Mouse (Mus musculus) heart, embryonic 13.5 days (tissue): ENCODE measurements at regions not wholly inside any gene's neighbourhood (a gene's known extent, or its start where the extent isn't known, plus 50 kb on each side); places are given as distances from the start of the nearest gene placed in this dataset.
A peak's percentile ranks its signal among the peaks of the same experiment; 100 is the strongest.
"Not testable (repeated sequence)": the region's sequence is repeated elsewhere in the genome, so short reads cannot be mapped to it uniquely, and the experiment has no call there.

Experiments
- ATAC-seq: fragments of 200-750 bp; cut with Nextera tagmentation; 2 replicates; pipeline ENCODE4 v1.8.0; 2017; ENCODE audit warnings: moderate TSS enrichment; ENCODE audit not compliant: insufficient number of reproducible peaks, low FRiP score, low TSS enrichment; ENCODE audit errors: extremely low read depth
- H3K27ac ChIP-seq: fragments of 300-500 bp; sonication (generic); replicated peaks from 2 replicates; pipeline ENCODE4 v1.5.1; 2015; ENCODE audit warnings: moderate library complexity, mild to moderate bottlenecking, inconsistent platforms
- H3K27me3 ChIP-seq: fragments of 300-500 bp; sonication (generic); replicated peaks from 2 replicates; pipeline ENCODE4 v1.6.1; 2015; ENCODE audit warnings: mild to moderate bottlenecking, inconsistent platforms
- H3K36me3 ChIP-seq: fragments of 300-500 bp; sonication (generic); 2 replicates; pipeline ENCODE4 v1.6.1; 2015; ENCODE audit warnings: mild to moderate bottlenecking, inconsistent platforms
- H3K4me1 ChIP-seq: fragments of 300-500 bp; sonication (generic); 2 replicates; pipeline ENCODE4 v1.6.1; 2015; ENCODE audit warnings: inconsistent platforms
- H3K4me2 ChIP-seq: fragments of 300-500 bp; sonication (generic); 2 replicates; pipeline ENCODE4 v1.6.1; 2015; ENCODE audit warnings: inconsistent platforms, mild to moderate bottlenecking, moderate library complexity
- H3K4me3 ChIP-seq: fragments of 300-500 bp; sonication (generic); 2 replicates; pipeline ENCODE4 v1.5.1; 2015; ENCODE audit warnings: moderate library complexity, mild to moderate bottlenecking, inconsistent platforms
- H3K9ac ChIP-seq: fragments of 300-500 bp; sonication (generic); 2 replicates; pipeline ENCODE4 v1.6.1; 2015; ENCODE audit warnings: inconsistent platforms, mild to moderate bottlenecking, moderate library complexity
- H3K9me3 ChIP-seq: fragments of 300-500 bp; sonication (generic); 2 replicates; pipeline ENCODE4 v1.6.1; 2016; ENCODE audit warnings: inconsistent platforms
- WGBS: fragments of 180-500 bp; shearing (Covaris S2); methylation state at CpG from one replicate; pipeline ENCODE4 v1.1.7; 2015; ENCODE audit warnings: mixed read lengths; 5-methylcytosine and 5-hydroxymethylcytosine counted together

DNA sequence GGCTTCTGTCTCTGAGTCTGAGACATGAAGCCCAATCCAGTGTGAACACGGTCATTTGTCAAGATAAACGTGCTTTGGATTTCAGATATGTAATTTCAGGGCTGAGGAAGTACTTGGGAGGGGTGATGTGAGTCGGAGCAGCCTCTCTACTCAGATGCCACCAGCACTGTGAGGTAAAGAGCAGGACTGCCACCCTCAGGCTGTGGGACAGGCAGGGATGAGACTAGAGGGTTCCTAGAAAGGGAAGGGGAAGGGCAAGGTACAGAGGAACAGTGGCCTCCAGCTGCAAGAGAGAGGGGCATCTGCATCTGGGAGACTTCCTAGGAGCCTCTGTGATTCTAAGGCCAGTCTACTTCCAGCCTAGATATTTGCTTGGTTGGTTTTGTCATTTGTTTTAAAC is 78.7 kb upstream of the Csrp2 start:
- no peak overlapping the region for H3K4me3 ChIP-seq
- H3K9ac ChIP-seq, result no peak overlapping the region
- ATAC-seq, result peak; percentile 37; the same call in 1 of the 2 replicates
- H3K4me2 ChIP-seq, result no peak overlapping the region
- no peak overlapping the region for H3K27ac ChIP-seq
- H3K9me3 ChIP-seq, result no peaks in the 10 kb centered on the region; the same call in 1 of the 2 replicates
- 7% methylated on average over 3 of the region's 3 CpGs for WGBS
- H3K4me1 ChIP-seq, result 0 out of 2 replicates have a peak, but pooled peaks cover 4% of the 10 kb centered on the region
- H3K36me3 ChIP-seq, result no peaks in the 10 kb centered on the region
- H3K27me3 ChIP-seq, result no peaks in the 10 kb centered on the region

DNA sequence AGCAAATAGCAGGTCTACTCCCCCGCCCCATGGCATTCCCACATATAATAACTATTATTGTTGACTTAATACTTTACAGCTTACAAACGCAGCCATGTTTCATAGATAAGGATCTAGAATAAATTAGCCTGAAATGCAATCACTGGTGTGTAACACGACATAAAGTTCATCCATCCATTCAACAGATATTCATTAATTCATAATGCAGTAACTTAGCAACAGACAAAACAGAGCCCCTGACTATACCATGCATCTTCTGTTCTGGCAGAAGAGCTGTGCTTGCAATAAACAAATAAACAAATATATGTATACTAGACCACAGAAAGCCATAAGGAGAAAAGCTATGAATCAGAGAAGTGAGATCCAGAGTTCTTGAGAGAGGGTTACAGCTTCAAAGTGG is 77.9 kb upstream of the Csrp2 start:
- Histone ChIP-seq H3K9me3 (no peaks in the 10 kb centered on the region; the same call in 1 of the 2 replicates), H3K4me1 (0 out of 2 replicates have a peak, but pooled peaks cover 4% of the 10 kb centered on the region), H3K36me3 (no peaks in the 10 kb centered on the region), H3K4me3 (no peak overlapping the region), H3K27ac (no peak overlapping the region), H3K9ac (no peak overlapping the region), H3K4me2 (no peak overlapping the region), H3K27me3 (no peaks in the 10 kb centered on the region)
- 69% methylated on average over 3 of the region's 3 CpGs for WGBS
- ATAC-seq, result no peak

DNA sequence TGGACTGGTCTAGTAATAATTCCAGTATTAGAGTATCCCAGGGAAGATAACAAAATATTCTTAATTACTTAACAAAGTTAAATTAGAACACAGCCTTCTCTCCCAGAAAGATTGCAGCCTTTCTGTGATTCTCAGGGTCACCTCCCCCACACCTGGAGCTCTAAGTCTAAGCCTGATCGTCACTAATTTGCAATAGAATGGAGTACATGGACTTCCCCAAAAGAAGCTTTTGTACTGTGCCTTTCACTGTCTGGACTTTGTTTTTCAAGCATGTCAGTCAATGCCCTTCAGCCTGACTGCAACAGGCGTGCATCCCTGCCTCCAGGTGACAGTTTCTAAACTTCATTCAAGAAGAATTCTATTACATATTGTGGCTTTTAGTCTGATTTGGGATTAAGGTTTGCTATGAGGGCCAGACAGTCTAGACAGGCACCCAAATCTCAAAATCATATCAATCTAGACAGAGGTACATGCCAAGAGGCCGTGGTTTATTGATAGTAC is 64.9 kb upstream of the Csrp2 start:
- H3K4me3 ChIP-seq, H3K9me3 ChIP-seq, H3K36me3 ChIP-seq, H3K27ac ChIP-seq, H3K4me1 ChIP-seq, H3K9ac ChIP-seq, ATAC-seq, H3K4me2 ChIP-seq, H3K27me3 ChIP-seq: not testable (repeated sequence)
- 70% methylated on average over 3 of the region's 3 CpGs for WGBS

DNA sequence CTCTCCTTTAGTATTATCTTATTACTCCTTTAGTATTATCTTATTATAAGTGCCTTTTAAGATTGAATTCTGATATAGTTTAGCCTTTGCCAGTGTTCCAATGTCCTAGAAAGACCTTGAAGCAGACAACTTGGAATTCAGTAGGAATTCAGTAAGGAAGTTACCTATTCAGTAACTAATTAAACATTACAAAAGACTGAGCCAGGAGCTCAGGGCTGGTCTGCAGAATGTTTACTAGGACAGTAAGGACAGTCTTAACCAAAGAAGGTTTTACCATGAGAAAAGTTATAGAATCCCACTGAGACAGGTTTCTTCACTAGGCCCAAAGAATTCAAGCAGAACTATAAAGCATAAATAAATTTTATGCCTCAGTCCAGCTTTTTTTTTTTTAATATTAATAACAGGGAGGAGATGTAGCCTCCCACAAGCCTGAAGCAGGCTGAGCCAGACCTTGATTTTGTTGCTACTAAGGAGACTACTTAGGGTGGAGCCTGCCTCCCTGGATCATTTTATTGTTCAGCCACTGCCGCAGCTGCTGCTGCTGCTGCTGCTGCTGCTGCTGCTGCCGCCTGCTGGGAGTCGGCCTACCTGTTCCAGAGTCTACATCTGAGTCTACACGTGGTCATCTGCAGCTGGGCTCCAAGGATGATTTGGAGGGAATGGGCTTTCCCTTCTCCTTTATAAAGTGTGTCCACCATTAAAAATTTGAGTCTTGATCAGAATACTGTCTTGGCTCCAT is 63.8 kb upstream of the Csrp2 start:
- not testable (repeated sequence) for H3K4me3 ChIP-seq, H3K27ac ChIP-seq, ATAC-seq, H3K9ac ChIP-seq, H3K4me1 ChIP-seq, H3K4me2 ChIP-seq, H3K9me3 ChIP-seq, H3K36me3 ChIP-seq, H3K27me3 ChIP-seq
- 54% methylated on average over 4 of the region's 4 CpGs for WGBS

DNA sequence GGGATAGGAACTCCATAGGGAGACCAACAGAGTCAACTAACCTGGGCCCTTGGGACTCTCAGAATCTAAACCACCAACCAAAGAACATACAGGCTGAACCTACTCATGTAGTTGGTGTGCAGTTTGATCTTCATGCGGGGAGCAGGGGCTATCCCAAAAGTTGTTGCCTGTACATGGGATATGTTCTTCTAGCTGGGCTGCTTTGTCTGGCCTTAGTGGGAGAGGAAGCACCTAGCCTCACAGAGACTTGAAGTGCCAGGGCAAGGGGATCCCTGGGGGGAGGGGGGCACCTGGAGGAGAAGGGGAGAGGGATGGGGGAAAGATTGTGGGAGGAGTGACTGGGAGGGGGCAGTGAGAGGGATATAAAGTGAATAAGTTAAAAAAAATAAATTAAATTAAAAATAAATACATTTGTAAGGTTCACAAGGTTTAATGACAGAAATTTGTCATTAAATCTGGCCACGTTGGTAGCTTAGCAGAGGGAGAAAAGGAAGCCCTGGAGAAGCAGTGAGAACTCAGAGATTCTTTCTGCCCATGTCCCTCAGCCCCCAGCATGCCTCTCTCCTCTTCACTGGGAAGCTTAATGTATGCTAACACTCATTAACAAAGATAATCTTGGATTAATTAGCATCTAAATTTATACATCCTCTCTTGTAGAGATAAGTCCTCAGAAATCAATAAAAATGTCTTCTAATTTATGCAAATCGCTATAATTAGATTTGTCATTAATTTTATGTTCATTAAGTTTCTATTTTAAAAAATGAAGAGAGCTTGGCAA is 62.1 kb upstream of the Csrp2 start:
- H3K4me2 ChIP-seq, result no peak overlapping the region
- no peak overlapping the region for H3K27ac ChIP-seq
- H3K9me3 ChIP-seq, result no peaks in the 10 kb centered on the region
- 72% methylated on average over 3 of the region's 3 CpGs for WGBS
- H3K36me3 ChIP-seq, result no peaks in the 10 kb centered on the region
- no peak for ATAC-seq
- no peaks in the 10 kb centered on the region for H3K27me3 ChIP-seq
- H3K4me1 ChIP-seq, result peaks cover 3% of the 10 kb centered on the region; the same call in 1 of the 2 replicates
- H3K9ac ChIP-seq, result no peak overlapping the region
- H3K4me3 ChIP-seq, result no peak overlapping the region

DNA sequence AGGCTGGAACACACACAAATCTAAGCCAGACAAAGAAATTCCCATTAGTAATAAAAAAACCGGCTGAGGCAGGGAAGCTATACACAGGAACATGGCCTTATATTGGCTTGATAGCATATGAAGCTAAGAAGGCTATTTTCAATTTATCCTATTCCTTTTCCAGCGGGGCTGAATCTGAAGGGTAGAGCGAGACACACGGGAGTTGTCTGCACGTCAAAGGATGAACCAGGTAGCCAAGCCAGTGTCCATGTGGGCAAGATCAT is 61.6 kb upstream of the Csrp2 start:
- H3K27ac ChIP-seq, result no peak overlapping the region
- ATAC-seq, result no peak
- no peaks in the 10 kb centered on the region for H3K9me3 ChIP-seq
- no peaks in the 10 kb centered on the region for H3K36me3 ChIP-seq
- H3K9ac ChIP-seq, result no peak overlapping the region
- peaks cover 3% of the 10 kb centered on the region; the same call in 1 of the 2 replicates for H3K4me1 ChIP-seq
- no peak overlapping the region for H3K4me2 ChIP-seq
- no peak overlapping the region for H3K4me3 ChIP-seq
- WGBS, result 79% methylated on average over 5 of the region's 5 CpGs
- H3K27me3 ChIP-seq, result no peaks in the 10 kb centered on the region

DNA sequence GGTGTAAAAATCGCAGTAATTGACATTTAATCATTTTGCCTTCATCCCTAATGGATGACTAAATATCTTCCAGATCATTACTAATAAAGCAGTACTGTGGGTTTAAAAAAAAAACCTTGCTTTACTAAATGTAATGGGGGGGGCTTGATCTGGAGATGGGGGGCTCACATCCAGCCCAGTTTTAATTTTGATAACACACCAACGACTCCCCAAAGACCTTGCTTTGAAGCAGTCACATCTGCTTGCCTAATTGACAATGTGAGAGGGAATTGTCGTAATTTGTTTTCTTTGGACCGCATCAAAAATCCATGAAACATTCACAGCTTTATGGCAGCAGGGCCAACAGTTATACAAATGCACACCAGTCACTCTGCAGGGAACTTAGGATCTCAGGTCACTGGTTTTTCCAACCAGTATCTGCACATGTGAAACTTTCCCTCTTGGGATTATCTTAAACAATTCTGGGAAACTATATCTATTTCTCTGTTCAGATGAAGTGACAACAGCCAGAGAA is 61.1 kb upstream of the Csrp2 start:
- Histone ChIP-seq H3K27me3 (no peaks in the 10 kb centered on the region), H3K27ac (no peak overlapping the region), H3K4me3 (no peak overlapping the region), H3K9me3 (no peaks in the 10 kb centered on the region), H3K4me2 (no peak overlapping the region), H3K4me1 (peaks cover 3% of the 10 kb centered on the region; the same call in 1 of the 2 replicates), H3K9ac (no peak overlapping the region), H3K36me3 (no peaks in the 10 kb centered on the region)
- 54% methylated on average over 4 of the region's 4 CpGs for WGBS
- ATAC-seq, result no peak

DNA sequence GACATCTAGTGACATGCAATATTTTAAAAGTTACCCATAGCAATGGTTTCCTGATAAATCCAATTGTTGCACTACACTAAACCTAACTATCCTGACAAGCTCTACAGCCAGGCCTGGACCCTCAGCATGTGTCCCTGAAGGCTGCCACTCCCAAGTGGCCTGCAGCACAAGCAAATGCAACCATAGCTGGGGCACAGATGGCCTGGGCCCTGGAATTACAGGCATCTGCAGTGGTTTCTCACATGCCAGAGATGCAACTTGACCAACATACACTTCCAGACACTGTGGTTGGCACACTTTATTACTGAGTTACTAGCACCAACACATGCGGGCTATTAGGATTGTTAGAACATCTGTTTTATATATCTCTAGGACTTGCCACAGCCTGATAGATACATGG is 60.3 kb upstream of the Csrp2 start:
- Histone ChIP-seq H3K36me3 (no peaks in the 10 kb centered on the region), H3K9ac (no peak overlapping the region), H3K9me3 (no peaks in the 10 kb centered on the region), H3K4me1 (peaks cover 3% of the 10 kb centered on the region; the same call in 1 of the 2 replicates), H3K27me3 (no peaks in the 10 kb centered on the region), H3K27ac (no peak overlapping the region), H3K4me3 (no peak overlapping the region), H3K4me2 (no peak overlapping the region)
- WGBS, result 87% methylated on average over 1 of the region's 1 CpGs
- ATAC-seq, result no peak
